Mouse (Mus musculus) frontal cortex, adult 2 months (tissue): ENCODE results near the gene Znfx1. TPM values are rescaled to one million over a fixed set of nuclear protein-coding genes. Genes with fewer than 3 reads are reported as not detected.
"Not testable (repeated sequence)": the region's sequence is repeated elsewhere in the genome, so short reads cannot be mapped to it uniquely, and the experiment has no call there.

ENCODE experiments used
- DNase-seq, 2 experiments: peaks; one replicate each; pipeline ENCODE4 v3.0.0; 2022; ENCODE audit warnings: low spot score in 1 of 2; ENCODE audit errors: extremely low spot score in 1 of 2
- polyA plus RNA-seq: library from polyadenylated mRNA; depleted of rRNA; stranded (reverse); fragments of >200 nt; gene quantifications from 2 replicates; pipeline ENCODE4 v1.2.3, GENCODE M21; 2012

The Znfx1 gene
- polyA plus RNA-seq, 1 experiment = 30.0 TPM

DNA sequence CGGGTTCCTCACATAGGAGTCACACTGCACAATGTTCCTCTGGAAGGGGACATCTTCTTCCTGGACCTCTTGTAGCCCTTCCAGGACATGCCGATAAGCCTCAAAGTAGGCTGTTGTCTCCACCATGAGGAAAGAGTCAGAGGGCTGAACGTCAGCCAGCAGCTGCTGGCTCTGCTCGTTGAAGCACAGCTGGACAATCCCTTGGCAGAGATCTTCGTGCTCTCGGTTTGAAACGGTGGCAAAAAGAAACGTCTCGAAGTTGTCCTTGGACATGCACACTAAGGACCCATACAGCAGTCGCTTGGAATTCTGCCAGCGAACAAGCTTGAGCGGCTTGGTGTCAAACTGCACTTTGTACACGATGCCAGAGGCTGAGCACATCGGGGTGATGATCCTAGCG lies 7.4 kb downstream of the Znfx1 start:
- DNase-seq = no peak

DNA sequence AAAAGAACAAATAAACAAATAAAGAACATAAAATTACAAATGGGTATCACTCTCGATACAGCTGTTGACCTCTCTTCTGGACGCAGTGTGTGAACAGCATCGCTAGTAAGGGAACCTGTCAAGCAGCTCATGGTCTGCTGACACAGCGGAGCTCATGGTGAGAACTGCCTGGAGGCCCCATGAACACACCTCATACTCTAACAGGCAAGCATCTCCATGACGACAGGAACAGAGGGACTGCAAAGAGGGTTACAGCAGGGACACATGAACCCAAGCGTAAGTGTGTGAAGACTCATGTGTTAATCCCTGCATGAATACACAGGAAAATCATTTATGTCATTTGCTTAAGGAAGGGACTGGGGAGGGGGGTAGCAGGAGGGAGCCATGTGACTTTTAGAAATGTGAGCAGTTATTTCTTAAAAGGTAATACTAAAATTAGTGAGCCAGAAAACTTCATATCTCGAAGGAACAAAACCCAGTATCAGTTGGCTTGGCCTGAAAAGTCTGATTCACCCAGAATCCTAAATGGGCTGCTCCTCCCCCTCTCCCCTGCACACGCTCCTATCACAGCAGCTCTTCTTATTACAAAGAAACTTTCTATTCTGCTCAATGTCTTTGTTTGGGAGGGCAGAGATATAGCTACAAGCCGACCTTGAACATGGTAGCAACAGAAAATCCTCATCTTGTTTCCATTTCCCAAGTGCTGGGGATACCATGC lies 9.5 kb downstream of the Znfx1 start:
- no peak for DNase-seq

DNA sequence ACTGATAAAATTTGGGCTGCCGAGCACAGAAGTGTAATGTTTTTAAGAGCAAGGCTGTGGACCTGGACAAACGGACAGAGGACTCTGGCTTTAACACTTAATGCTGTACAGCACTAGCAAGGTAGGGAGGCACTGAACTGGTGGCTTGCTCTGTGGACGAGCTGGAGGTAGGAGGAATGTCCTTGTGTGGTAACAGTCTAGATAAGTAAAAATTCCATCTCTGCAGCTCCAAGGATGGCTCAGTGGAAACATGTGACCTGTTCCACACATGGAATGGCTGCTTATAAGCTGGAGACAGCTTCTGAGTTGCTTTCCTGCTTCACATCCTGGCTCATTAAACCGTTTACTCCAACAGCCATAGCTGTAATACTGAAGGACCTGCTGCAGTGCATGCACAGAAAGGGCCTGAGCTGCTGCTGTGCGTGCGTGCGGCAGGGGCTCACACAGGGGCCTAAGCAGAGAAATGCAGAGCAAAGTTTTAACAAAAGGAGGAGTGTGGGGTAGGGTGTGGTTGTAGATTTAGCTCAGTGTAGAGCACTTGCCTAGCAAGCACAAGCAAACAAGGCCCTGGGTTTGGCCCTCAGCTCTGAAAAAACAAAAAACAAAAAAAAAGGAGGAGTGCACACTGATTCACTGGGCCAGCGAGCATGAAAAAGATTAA lies 14.0 kb downstream of the Znfx1 start:
- no peak for DNase-seq

DNA sequence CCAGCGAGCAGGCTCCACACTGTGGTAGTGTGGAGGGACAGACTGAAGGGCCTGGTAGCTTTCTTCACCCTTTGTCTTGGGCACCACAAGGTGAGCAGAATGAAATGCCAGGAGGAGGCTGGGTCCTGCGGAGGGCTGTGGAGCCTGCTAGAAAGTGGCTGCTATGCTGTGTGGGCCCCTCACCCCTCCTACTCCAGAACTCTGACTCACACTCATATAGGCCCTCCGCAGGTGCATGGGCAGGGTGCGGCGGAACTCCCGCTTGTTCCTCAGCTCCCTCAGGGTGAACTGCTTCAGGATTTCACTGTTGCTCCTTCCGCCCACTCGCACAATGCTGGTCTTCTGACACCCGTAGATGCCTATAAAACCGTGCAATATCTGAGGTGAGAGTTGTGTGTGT lies 14.6 kb downstream of the Znfx1 start:
- no peak for DNase-seq

DNA sequence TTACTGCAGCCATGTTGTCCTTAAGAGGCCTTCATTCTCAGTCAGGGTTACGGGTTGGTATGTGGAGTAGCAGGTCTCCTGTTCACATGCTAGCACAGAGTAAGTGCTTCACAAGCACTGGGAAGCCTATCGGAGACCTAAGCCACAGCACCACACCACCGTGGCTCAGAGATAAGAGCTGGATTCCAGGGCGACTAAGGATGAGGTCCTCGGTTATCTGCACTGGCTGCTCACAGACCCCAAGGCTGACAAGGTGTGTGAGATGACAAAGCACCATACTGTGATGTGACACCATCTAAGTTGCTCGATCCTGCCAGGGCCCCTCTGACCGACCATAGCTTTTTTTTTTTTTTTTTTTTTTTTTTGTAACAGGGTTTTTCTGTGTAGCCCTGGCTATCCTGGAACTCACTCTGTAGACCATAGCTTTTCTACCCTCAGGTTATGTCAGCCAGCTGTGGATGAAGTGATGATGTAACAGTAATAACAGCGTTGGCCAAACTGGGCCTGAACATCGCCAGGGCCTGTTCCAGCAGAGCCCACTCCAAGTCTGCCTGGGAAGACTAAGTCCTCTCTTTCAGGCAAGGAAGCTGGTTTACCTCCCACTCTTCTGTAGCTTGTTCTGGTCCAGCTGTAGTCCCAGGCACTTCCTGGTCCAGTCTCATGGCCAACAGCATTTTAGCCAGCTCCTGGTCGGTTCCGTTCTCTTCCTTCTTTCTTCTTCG lies 19.3 kb downstream of the Znfx1 start:
- no peak for DNase-seq

DNA sequence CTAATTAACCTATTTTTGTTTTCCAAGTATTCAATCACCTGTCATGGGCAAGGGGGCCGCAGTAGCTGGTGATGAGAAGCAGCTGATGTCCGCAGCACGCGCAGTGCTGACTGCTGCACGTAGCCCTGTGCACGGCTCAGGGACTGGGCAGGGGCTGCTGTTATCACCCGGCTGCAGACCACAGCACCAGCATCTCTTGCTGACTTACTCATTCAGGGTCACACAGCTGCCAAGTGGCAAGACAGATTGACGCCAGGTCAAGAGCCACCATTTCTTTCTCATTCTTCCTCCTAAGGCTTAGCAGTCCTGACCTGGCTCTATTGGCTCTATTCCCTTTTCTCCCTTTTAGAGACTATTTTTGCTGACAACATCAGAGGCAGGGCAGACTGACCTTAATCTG lies 23.4 kb downstream of the Znfx1 start:
- no peak for DNase-seq

DNA sequence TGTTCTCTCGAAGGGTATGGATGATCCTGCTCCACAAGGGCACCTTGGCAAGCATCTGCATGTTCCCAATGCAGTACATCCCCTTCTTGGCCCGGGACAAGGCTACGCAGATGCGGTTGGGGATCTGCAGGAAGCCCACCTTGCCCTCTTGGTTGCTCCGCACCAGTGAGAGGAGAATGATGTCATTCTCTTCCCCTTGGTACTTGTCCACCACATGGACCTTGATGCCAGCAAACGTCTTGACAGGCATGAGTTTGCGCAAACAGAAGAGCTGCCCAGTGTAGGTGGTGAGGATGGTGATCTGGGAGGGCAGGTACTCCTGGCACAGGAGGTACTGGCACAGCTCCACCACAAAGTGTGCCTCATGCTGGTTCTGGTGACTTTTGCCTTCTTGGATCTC lies 24.1 kb downstream of the Znfx1 start:
- DNase-seq = no peak

DNA sequence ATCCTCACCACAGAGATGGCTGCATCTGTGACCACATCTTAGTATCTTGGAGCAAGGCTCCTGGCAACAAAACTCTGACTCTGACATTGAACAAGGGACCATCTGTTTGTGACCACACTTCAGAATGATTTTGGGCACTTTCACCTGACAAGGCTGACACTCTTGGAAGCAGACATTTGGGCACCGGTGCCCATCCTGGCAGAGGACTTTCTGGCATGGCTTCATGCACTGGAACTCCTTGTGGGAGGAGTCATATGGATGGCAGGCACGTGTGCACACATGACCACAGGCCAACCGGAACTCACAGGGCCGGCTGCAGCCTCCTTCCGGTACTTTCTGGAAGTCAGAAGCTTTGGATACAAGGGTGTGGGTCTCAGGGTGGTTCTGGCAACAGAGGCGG lies 24.5 kb downstream of the Znfx1 start:
- no peak for DNase-seq

DNA sequence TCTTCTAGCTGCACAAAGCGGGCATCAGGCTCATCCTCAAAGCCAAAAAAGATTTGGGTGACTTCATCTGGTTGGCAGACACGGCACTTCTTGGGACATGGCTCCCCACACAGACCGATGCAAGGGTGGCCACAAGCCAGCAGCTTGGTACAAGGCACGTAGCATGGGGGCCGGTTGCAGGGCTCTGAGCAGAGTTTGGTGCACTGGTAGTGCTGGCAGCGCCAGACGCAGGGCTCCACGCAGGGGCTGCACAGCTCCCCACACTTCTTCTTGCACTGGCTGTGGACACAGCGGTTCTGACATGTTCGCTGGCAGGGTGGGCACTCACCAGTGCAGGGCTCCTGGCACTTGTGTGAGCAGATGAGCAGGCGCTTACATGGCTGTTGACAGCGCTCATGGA lies 25.1 kb downstream of the Znfx1 start:
- no peak for DNase-seq

DNA sequence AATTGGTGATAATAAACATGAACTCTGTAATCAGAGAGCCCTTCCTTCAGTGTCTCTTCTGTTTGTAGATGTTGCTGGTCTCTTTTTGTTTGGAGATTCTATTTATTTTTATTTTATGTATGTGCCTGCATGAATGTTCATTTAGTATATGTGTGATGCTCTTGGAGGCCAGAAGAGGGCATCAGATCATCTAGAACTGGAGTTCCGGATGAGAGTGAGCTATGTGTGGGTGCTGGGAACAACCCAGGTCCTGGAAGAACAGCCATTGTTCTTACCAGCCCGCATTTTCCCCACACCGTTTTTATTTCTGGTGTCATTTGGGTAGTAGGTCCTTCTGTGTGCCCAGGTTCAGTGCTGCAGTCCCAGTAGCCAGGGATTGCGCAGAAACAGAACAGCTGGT lies 32.3 kb downstream of the Znfx1 start:
- DNase-seq = no peak

DNA sequence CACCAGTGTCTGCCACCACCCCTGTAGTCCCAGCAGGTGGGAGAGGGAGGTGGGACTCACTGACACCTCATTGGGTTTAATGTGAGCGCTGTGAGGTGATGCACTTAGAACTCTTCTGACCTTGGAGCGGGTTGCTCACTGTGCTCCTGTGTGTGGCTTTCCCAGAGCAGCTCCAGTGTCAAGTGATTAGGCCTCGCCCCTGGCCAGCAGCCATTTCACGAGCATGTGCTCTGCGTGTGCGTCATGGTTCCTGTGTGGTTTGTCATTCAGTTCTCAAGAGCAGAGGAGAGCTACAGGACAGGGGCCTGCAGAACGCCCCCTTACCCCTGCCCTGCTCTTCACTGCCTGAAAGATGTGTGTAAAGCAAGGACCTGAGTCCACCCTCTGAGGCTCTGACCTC lies 34.3 kb downstream of the Znfx1 start:
- no peak for DNase-seq

DNA sequence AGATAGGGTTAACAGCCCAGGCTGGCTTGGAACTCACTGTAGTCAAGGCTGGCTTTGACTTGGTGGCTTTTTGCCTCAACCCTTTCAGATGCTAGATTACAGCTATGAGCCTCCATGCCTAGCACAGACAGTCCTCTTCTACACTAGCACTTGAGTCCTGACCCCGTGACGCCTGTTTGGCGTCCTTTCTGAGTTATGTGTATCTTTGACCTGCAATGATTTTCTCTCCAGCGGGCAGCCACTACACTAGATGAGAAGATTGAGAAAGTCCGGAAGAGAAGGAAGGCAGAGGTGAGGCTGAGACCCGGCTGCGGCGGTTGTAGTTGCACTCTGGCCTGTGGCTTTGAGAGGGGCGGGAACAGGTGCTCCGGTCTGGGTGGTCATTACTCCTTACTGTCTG lies 43.4 kb downstream of the Znfx1 start:
- DNase-seq = no peak

DNA sequence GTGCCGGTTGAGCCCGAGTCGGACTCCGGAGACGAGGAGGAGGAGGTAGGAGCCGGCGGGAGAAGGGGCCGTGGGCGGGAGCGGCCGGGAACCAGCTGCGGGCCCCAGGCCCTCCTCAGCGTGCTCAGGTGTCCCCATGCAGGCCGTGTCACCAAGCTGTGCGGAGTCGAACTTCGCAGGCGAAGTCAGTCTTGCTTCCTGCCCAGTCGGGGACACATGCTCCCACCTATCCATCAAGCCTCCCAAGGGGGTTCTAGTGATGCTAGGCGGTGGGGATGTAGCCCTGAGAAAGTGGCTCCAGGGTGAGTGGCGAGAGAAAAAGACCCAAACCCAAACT lies 47.5 kb downstream of the Znfx1 start:
- DNase-seq = no peak

DNA sequence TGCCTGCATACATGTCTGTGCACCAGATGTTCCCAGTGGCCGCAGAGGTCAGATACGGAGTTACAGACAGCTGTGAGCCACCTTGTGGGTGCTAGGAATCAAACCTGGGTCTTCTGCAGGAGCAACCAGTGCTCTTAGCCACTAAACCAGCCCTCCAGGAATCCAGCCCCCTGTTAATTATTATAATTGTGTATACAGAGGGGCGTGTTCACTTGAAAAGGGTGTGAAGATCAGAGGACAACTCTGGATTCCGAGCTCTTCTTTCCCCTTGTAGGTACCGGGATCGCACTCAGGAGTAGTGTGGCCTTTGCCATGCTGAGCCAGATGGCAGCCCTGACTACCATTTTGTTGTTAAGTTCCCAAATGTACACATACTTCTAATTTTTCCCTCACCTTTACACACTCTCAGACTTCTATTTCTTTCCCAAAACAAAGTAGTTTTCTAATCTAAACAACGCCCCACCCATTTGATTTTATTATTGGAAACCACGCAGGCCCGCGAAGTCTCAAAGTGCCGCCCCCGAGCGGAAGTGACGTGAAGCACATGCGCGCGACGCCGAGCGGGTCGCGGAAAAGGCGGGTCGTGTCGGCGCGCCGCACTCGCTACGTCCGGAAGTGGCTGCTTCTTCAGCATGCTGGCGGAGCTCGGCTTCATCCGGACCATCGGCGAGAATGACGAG lies 48.0 kb downstream of the Znfx1 start, which contains the start of gene Ddx27:
TSS of gene Ddx27 (plus strand) at position 492 of the 680 bp plus-strand sequence.
- DNase-seq = peak; percentile 78 to 93

DNA sequence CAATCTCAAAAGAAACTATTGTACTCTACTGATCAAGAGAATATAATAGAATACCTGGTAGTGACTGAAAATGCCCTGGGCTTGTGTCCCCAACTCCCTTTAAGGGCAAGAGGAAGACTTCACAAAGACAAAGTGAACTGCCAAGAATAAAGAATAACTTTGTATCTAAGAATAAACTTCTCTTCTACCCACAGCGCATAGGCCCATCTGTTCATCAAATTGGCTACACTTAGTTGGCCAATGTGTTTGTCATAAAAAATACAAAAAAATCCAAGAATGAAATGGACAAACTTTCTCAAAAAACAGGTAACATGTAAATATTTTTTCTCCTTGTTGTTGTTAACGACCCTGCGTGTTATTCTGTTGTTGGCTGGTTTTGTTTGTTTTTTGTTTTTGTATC lies 52.3 kb downstream of the Znfx1 start:
- no peak for DNase-seq

DNA sequence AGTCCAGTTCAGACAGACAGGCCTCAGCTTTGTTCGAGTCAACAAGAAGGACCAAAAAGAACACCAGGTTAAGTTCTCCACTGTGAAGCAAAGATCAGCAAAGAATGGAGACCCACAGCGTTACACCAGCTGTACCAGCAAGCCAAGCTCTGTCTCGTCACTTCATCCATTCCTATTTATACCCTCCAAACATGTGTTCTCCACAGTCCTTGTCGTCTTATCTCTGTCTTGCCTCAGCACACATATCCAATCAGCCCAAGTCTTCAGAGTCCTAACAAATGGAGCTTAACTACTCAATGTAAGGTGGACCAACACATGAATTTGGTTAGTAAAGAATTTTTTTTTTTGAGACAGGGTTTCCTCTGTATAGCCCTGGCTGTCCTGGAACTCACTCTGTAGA lies 53.3 kb downstream of the Znfx1 start:
- no peak for DNase-seq

DNA sequence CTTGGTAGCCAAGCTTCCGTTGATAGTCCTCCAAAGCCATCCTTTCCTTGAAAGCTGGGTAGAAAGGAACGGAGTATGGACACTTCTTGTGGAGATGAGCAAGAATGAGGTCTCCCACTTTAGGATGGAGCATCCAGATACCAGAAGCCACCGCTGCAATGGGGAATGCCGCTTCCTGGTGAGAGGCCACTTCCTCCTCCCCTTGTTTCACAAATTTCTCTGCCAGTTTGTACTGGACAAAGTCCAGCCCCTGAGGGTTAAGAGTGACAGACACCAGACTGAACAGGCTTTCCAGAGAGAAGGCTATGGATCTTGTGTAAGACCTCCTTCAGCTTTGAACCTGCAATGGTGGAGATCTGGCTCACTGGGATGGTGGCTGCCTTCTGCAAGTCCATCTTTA lies 55.2 kb downstream of the Znfx1 start:
- not testable (repeated sequence) for DNase-seq

DNA sequence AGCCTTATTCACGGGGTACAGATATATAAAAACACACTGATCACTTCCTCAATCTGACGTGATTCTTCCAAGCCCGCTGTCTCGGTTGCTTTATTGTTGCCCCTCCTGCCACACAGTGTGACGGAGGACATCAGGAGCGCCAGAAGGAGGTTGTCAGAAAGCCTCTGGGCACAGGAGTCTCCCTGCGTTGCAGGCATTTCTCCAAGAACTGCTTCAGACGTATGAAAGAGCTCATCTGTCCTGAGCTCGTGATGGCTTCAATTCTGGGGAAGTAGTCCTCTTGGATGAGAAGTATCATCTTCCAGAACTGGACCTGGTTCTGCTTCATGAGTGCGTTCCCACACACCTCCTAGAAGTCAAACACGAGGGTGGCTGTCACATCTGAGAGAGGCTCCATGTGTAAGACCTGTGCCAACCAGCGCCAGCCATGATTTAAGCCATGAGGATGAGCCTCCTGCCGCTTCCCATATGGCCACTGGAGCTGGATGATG lies 55.8 kb downstream of the Znfx1 start:
- DNase-seq = peak in 1 of 2 experiments; percentile 33

DNA sequence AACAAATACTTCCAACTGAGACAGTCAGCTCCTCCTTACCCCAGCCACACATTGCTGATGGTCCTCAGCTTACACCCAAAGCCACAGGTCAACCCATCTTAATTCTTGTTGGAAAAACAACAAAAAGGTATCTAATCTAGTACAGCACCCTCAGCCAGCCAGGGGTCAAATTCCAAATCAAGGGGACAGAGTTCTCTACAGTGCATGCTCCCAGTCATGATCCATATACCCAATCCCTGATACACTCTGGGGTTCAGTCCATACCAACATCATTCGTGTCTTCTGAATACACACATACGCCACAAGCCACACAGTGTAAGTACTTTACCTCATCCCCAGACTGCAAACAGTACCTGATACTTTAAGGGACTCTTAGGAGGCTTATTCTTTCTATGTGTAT lies 56.5 kb downstream of the Znfx1 start:
- DNase-seq = no peak

DNA sequence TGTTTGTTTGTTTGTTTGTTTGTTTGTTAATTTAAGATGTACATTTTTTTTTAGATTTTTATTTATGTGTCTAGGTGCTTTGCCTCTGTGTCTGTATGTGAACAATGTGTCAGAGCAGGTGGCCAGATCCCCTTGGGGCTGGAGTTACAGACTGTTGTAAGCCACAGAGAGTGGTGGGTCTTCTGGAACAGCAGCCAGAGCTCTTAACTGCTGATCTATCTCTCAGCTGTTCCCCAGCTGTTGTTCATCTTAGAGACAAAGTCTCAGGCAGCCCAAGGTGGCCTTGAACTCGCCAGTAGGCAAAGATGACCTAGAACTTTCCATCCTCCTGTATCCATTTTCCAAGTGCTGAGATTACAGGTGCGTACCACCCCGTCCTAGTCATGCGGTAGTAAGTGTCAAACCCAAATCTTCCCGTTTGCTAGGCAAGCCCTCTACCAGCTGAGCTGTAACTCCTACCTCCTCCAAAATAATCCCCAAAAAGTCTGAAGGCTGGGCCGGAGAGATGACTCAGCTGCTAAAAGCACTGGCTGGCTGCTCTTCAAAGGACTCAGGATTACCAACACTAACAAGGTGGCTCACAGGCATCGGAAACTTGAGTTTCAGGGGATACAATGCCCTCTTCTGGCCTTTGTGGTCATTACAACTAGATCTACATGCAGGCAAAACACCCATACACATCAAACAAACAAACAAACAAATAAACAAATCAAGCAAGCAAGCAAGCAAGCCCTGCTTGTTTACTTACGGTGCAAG lies 58.5 kb downstream of the Znfx1 start:
- peak; percentile 66 to 94 for DNase-seq
